Mouse (Mus musculus) heart, embryonic 11.5 days (tissue): ENCODE measurements around the gene Tk2. TPM values are rescaled to one million over a fixed set of nuclear protein-coding genes. Genes with fewer than 3 reads are reported as not detected.
"Not testable (repeated sequence)": the region's sequence is repeated elsewhere in the genome, so short reads cannot be mapped to it uniquely, and the experiment has no call there.

Source experiments
- ATAC-seq: fragments of 200-750 bp; cut with Nextera tagmentation; replicated peaks from 2 replicates; pipeline ENCODE4 v1.8.0; 2017; ENCODE audit warnings: moderate library complexity; ENCODE audit not compliant: insufficient number of reproducible peaks, low FRiP score, low TSS enrichment
- H3K27ac ChIP-seq: fragments of 300-500 bp; sonication (generic); 2 replicates; pipeline ENCODE4 v1.5.1; 2014; ENCODE audit warnings: mild to moderate bottlenecking, low read depth, low read length
- H3K27me3 ChIP-seq: fragments of 300-500 bp; sonication (generic); 2 replicates; pipeline ENCODE4 v1.6.1; 2014; ENCODE audit warnings: mild to moderate bottlenecking, low read length, mixed read lengths; ENCODE audit not compliant: control insufficient read depth, insufficient read depth
- H3K36me3 ChIP-seq: fragments of 300-500 bp; sonication (generic); 2 replicates; pipeline ENCODE4 v1.6.1; 2014; ENCODE audit warnings: mild to moderate bottlenecking, low read length, moderate library complexity, mixed read lengths; ENCODE audit not compliant: control insufficient read depth, insufficient read depth
- H3K4me1 ChIP-seq: fragments of 300-500 bp; sonication (generic); 2 replicates; pipeline ENCODE4 v1.6.1; 2014; ENCODE audit warnings: low read length; ENCODE audit not compliant: control insufficient read depth, insufficient read depth
- H3K4me2 ChIP-seq: fragments of 300-500 bp; sonication (generic); 2 replicates; pipeline ENCODE4 v1.6.1; 2014; ENCODE audit warnings: mild to moderate bottlenecking, moderate library complexity
- H3K4me3 ChIP-seq: fragments of 300-500 bp; sonication (generic); 2 replicates; pipeline ENCODE4 v1.5.1; 2014; ENCODE audit warnings: low read depth, low read length
- H3K9ac ChIP-seq: fragments of 300-500 bp; sonication (generic); 2 replicates; pipeline ENCODE4 v1.6.1; 2014; ENCODE audit warnings: mild to moderate bottlenecking, low read depth, low read length, moderate library complexity
- H3K9me3 ChIP-seq: fragments of 300-500 bp; sonication (generic); replicated peaks from 2 replicates; pipeline ENCODE4 v1.6.1; 2016; ENCODE audit warnings: low read length; ENCODE audit not compliant: control insufficient read depth
- WGBS: fragments of 180-500 bp; shearing (Covaris S2); extraction: QIAGEN DNeasy Blood & Tissue Kit; methylation state at CpG from one replicate; pipeline ENCODE4 v1.1.7; 2014; ENCODE audit not compliant: insufficient replicate concordance; 5-methylcytosine and 5-hydroxymethylcytosine counted together
- polyA plus RNA-seq: library from polyadenylated mRNA; unstranded; fragments of >200 nt; fragmentation: Nextera tagmentation; extraction: Ambion mirVana; gene quantifications from 2 replicates; pipeline ENCODE4 v1.2.1, GENCODE M21; 2014

Tk2 gene
- polyA plus RNA-seq: 11.9 and 14.1 TPM in 2 replicates

- Histone ChIP-seq H3K36me3 (no peaks in the 10 kb centered on the region), H3K27me3 (no peaks in the 10 kb centered on the region), H3K4me1 (0 out of 2 replicates have a peak, but pooled peaks cover 7% of the 10 kb centered on the region), H3K9me3 (no peaks in the 10 kb centered on the region), H3K4me2 (peak within 1 kb of the TSS; percentile 83), H3K9ac (peak within 1 kb of the TSS; percentile 88), H3K4me3 (peak within 1 kb of the TSS; percentile 95), H3K27ac (no peak within 1 kb of the TSS)
- peak; percentile 74 for ATAC-seq
- WGBS: under 1% methylated on average over 28 of the region's 28 CpGs
Observed at GRCm38 (mm10) chr8:104248276-104248675, at the start of gene Tk2. TSS of gene Tk2 (minus strand) at chr8:104248558.

- Histone ChIP-seq H3K4me1 (no peaks in the 10 kb centered on the region), H3K4me3 (no peak overlapping the region), H3K36me3 (no peaks in the 10 kb centered on the region), H3K4me2 (no peak overlapping the region), H3K27me3 (no peaks in the 10 kb centered on the region), H3K9ac (no peak overlapping the region), H3K27ac (no peak overlapping the region), H3K9me3 (no peaks in the 10 kb centered on the region)
- 91% methylated on average over 1 of the region's 1 CpGs for WGBS
- ATAC-seq: no peak
Observed at GRCm38 (mm10) chr8:104294396-104294795, 46.0 kb upstream of the Tk2 start.

GRCm38 (mm10) chr8:104293081-104293480 lies 44.7 kb upstream of the Tk2 start, which contains the start of gene Cmtm2a:
TSS of gene Cmtm2a (minus strand) at chr8:104293181.
- WGBS: 80% methylated on average over 12 of the region's 12 CpGs
- not testable (repeated sequence) for ATAC-seq, H3K9me3 ChIP-seq, H3K4me2 ChIP-seq, H3K4me3 ChIP-seq, H3K4me1 ChIP-seq, H3K36me3 ChIP-seq, H3K9ac ChIP-seq, H3K27me3 ChIP-seq, H3K27ac ChIP-seq

- H3K9ac ChIP-seq: no peak overlapping the region
- no peaks in the 10 kb centered on the region for H3K27me3 ChIP-seq
- 85% methylated on average over 6 of the region's 6 CpGs for WGBS
- no peaks in the 10 kb centered on the region for H3K9me3 ChIP-seq
- H3K4me2 ChIP-seq: no peak overlapping the region
- peaks cover 1% of the 10 kb centered on the region; the same call in 1 of the 2 replicates for H3K36me3 ChIP-seq
- no peak overlapping the region for H3K4me3 ChIP-seq
- ATAC-seq: no peak
- H3K4me1 ChIP-seq: no peaks in the 10 kb centered on the region
- no peak overlapping the region for H3K27ac ChIP-seq
Observed at GRCm38 (mm10) chr8:104268937-104269440, 20.6 kb upstream of the Tk2 start.

GRCm38 (mm10) chr8:104268368-104268767 lies 20.0 kb upstream of the Tk2 start:
- no peak overlapping the region for H3K4me2 ChIP-seq
- H3K9me3 ChIP-seq: no peaks in the 10 kb centered on the region
- H3K4me3 ChIP-seq: no peak overlapping the region
- H3K9ac ChIP-seq: no peak overlapping the region
- H3K36me3 ChIP-seq: peaks cover 4% of the 10 kb centered on the region; the same call in 1 of the 2 replicates
- no peak for ATAC-seq
- no peak overlapping the region for H3K27ac ChIP-seq
- no peaks in the 10 kb centered on the region for H3K4me1 ChIP-seq
- H3K27me3 ChIP-seq: no peaks in the 10 kb centered on the region

- not testable (repeated sequence) for H3K27me3 ChIP-seq, H3K36me3 ChIP-seq, H3K4me1 ChIP-seq, H3K4me2 ChIP-seq, H3K4me3 ChIP-seq, H3K27ac ChIP-seq, H3K9ac ChIP-seq, ATAC-seq, H3K9me3 ChIP-seq
- WGBS: 91% methylated on average over 22 of the region's 22 CpGs
Observed at GRCm38 (mm10) chr8:104264271-104264935, 16.0 kb upstream of the Tk2 start.

GRCm38 (mm10) chr8:104261802-104262201 lies 13.4 kb upstream of the Tk2 start:
- ATAC-seq, H3K27ac ChIP-seq, H3K9me3 ChIP-seq, H3K4me3 ChIP-seq, H3K27me3 ChIP-seq, H3K4me2 ChIP-seq, H3K9ac ChIP-seq, H3K36me3 ChIP-seq, H3K4me1 ChIP-seq: not testable (repeated sequence)
- 94% methylated on average over 5 of the region's 5 CpGs for WGBS

GRCm38 (mm10) chr8:104253016-104253415 lies 4.7 kb upstream of the Tk2 start:
- no peaks in the 10 kb centered on the region for H3K27me3 ChIP-seq
- H3K36me3 ChIP-seq: peaks cover 2% of the 10 kb centered on the region; the same call in 1 of the 2 replicates
- no peak overlapping the region for H3K4me2 ChIP-seq
- H3K4me3 ChIP-seq: no peak overlapping the region
- ATAC-seq: no peak
- no peak overlapping the region for H3K9ac ChIP-seq
- H3K9me3 ChIP-seq: no peaks in the 10 kb centered on the region
- 90% methylated on average over 3 of the region's 3 CpGs for WGBS
- H3K4me1 ChIP-seq: 0 out of 2 replicates have a peak, but pooled peaks cover 2% of the 10 kb centered on the region
- no peak overlapping the region for H3K27ac ChIP-seq

GRCm38 (mm10) chr8:104251461-104251860 lies 3.1 kb upstream of the Tk2 start:
- Histone ChIP-seq H3K27ac (no peak overlapping the region), H3K9me3 (no peaks in the 10 kb centered on the region), H3K4me3 (peak overlapping the region; percentile 65), H3K4me1 (0 out of 2 replicates have a peak, but pooled peaks cover 7% of the 10 kb centered on the region), H3K4me2 (peak overlapping the region; percentile 72), H3K36me3 (no peaks in the 10 kb centered on the region), H3K9ac (peak overlapping the region; percentile 78), H3K27me3 (no peaks in the 10 kb centered on the region)
- WGBS: 1% methylated on average over 7 of the region's 7 CpGs
- ATAC-seq: peak; percentile 35
